Mouse (Mus musculus): ENCODE results near the gene Pofut2. TPM values are rescaled to one million over a fixed set of nuclear protein-coding genes. Genes with fewer than 3 reads are reported as not detected.

Pofut2 gene
- total RNA-seq, 2 experiments from 2014 or later, result 14.8 to 18.3 TPM

- ATAC-seq (replicated peaks; ENCODE audit: low FRiP score, low TSS enrichment, poor library complexity, severe bottlenecking), result no peak
These were observed 31.7 kb upstream of the Pofut2 start for GRCm38 (mm10) chr10:77227368-77227723.

- ATAC-seq (replicated peaks; ENCODE audit: low FRiP score, low TSS enrichment, poor library complexity, severe bottlenecking), result peak; percentile 12; the same call in 1 of the 2 replicates
These were observed 29.1 kb upstream of the Pofut2 start for GRCm38 (mm10) chr10:77229609-77230595.

GRCm38 (mm10) chr10:77231861-77232755 is 26.9 kb upstream of the Pofut2 start:
- ATAC-seq (replicated peaks; ENCODE audit: low FRiP score, low TSS enrichment, poor library complexity, severe bottlenecking), result peak; percentile 89

- no peak for ATAC-seq (replicated peaks; ENCODE audit: low FRiP score, low TSS enrichment, poor library complexity, severe bottlenecking)
These were observed 25.8 kb upstream of the Pofut2 start for GRCm38 (mm10) chr10:77233230-77233629.

GRCm38 (mm10) chr10:77234991-77235616 is 23.9 kb upstream of the Pofut2 start:
- ATAC-seq (replicated peaks; ENCODE audit: low FRiP score, low TSS enrichment, poor library complexity, severe bottlenecking), result no peak

- ATAC-seq (replicated peaks; ENCODE audit: low FRiP score, low TSS enrichment, poor library complexity, severe bottlenecking), result peak; percentile 18; the same call in 1 of the 2 replicates
These were observed 21.0 kb upstream of the Pofut2 start for GRCm38 (mm10) chr10:77237795-77238580.

GRCm38 (mm10) chr10:77240764-77241163 is 18.3 kb upstream of the Pofut2 start:
- ATAC-seq (replicated peaks; ENCODE audit: low FRiP score, low TSS enrichment, poor library complexity, severe bottlenecking), result no peak

- no peak for ATAC-seq (replicated peaks; ENCODE audit: low FRiP score, low TSS enrichment, poor library complexity, severe bottlenecking)
These were observed 16.6 kb upstream of the Pofut2 start for GRCm38 (mm10) chr10:77242396-77242795.

GRCm38 (mm10) chr10:77242871-77243270 is 16.1 kb upstream of the Pofut2 start:
- no peak for ATAC-seq (replicated peaks; ENCODE audit: low FRiP score, low TSS enrichment, poor library complexity, severe bottlenecking)

GRCm38 (mm10) chr10:77243572-77244161 is 15.4 kb upstream of the Pofut2 start:
- no peak for ATAC-seq (replicated peaks; ENCODE audit: low FRiP score, low TSS enrichment, poor library complexity, severe bottlenecking)

- no peak for ATAC-seq (replicated peaks; ENCODE audit: low FRiP score, low TSS enrichment, poor library complexity, severe bottlenecking)
These were observed 14.2 kb upstream of the Pofut2 start for GRCm38 (mm10) chr10:77244777-77245176.

GRCm38 (mm10) chr10:77247048-77247447 is 12.0 kb upstream of the Pofut2 start:
- ATAC-seq (replicated peaks; ENCODE audit: low FRiP score, low TSS enrichment, poor library complexity, severe bottlenecking), result no peak

GRCm38 (mm10) chr10:77247707-77248106 is 11.3 kb upstream of the Pofut2 start:
- no peak for ATAC-seq (replicated peaks; ENCODE audit: low FRiP score, low TSS enrichment, poor library complexity, severe bottlenecking)

GRCm38 (mm10) chr10:77251223-77251783 is 7.7 kb upstream of the Pofut2 start:
- ATAC-seq (replicated peaks; ENCODE audit: low FRiP score, low TSS enrichment, poor library complexity, severe bottlenecking), result no peak

- ATAC-seq (replicated peaks; ENCODE audit: low FRiP score, low TSS enrichment, poor library complexity, severe bottlenecking), result peak; percentile 24; the same call in 1 of the 2 replicates
These were observed 7.1 kb upstream of the Pofut2 start for GRCm38 (mm10) chr10:77251784-77252539.

- ATAC-seq (replicated peaks; ENCODE audit: low FRiP score, low TSS enrichment, poor library complexity, severe bottlenecking), result peak; percentile 72
These were observed 6.2 kb upstream of the Pofut2 start for GRCm38 (mm10) chr10:77252790-77253189.

GRCm38 (mm10) chr10:77255231-77255630 is 3.8 kb upstream of the Pofut2 start:
- no peak for ATAC-seq (replicated peaks; ENCODE audit: low FRiP score, low TSS enrichment, poor library complexity, severe bottlenecking)

All from megakaryocyte-erythroid progenitor cell, adult 5-6 weeks (primary cell).